ENCODE assay signal across 23 mouse cellular contexts in genomic region chr7:64568722-64569121, GRCm38 (mm10).
DNase-seq lines count a peak whose midpoint lies in the region; ATAC-seq lines count a peak whose summit lies in the region.
"Had no signal": no experiment of that assay in that cellular context is flagged by ENCODE, and none has a peak within 500 bp of the region (broad histone marks: within the 10 kb centered on the region; RNA-seq: fewer than 3 reads in every experiment).

No protein-coding gene starts in this region.

- WGBS in forebrain, embryonic 10.5 days, result 62% methylated on average over 4 of the region's 4 CpGs
- WGBS in forebrain, embryonic 11.5 days, result 78% methylated on average over 4 of the region's 4 CpGs
- WGBS in forebrain, embryonic 16.5 days, result 71% methylated on average over 4 of the region's 4 CpGs

- no peak overlapping the region for H3K9ac ChIP-seq in forebrain, embryonic 11.5 days (ENCODE audit: low read length)
- H3K9ac ChIP-seq in forebrain, embryonic 16.5 days (replicated peaks; ENCODE audit: low read depth, low read length), result no peak overlapping the region
- H3K9ac ChIP-seq: embryonic facial prominence, embryonic 13.5 days; forebrain, embryonic 15.5 days; heart, embryonic 13.5 days; hindbrain, embryonic 14.5 days; neural tube, embryonic 15.5 days had no signal

- H3K27me3 ChIP-seq in forebrain, embryonic 10.5 days (ENCODE audit: poor library complexity, severe bottlenecking), result no peaks in the 10 kb centered on the region
- H3K27me3 ChIP-seq in forebrain, embryonic 11.5 days (ENCODE audit: control insufficient read depth, insufficient read depth, low read length), result no peaks in the 10 kb centered on the region
- no peaks in the 10 kb centered on the region for H3K27me3 ChIP-seq in forebrain, embryonic 16.5 days (replicated peaks; ENCODE audit: control insufficient read depth, insufficient read depth, low read length)
- H3K27me3 ChIP-seq: embryonic facial prominence, embryonic 13.5 days; forebrain, embryonic 15.5 days; heart, embryonic 13.5 days; neural tube, embryonic 15.5 days had no signal

- no peak overlapping the region for H3K4me2 ChIP-seq in forebrain, embryonic 11.5 days (ENCODE audit: low read depth, low read length, severe bottlenecking)
- no peak overlapping the region for H3K4me2 ChIP-seq in forebrain, embryonic 16.5 days (ENCODE audit: low read length)
- H3K4me2 ChIP-seq: embryonic facial prominence, embryonic 13.5 days; forebrain, embryonic 15.5 days; heart, embryonic 13.5 days; hindbrain, embryonic 14.5 days; midbrain, embryonic 11.5 days; neural tube, embryonic 15.5 days had no signal

- H3K4me3 ChIP-seq in forebrain, embryonic 10.5 days, result no peak overlapping the region
- no peak overlapping the region for H3K4me3 ChIP-seq in forebrain, embryonic 11.5 days (ENCODE audit: low read depth, low read length)
- no peak overlapping the region for H3K4me3 ChIP-seq in forebrain, embryonic 16.5 days (replicated peaks; ENCODE audit: low read length)
- H3K4me3 ChIP-seq: embryonic facial prominence, embryonic 13.5 days; erythroblast, embryonic 14.5 days; forebrain, embryonic 15.5 days; heart, adult 2 months; heart, embryonic 13.5 days; neural tube, embryonic 15.5 days had no signal

- no peaks in the 10 kb centered on the region for H3K9me3 ChIP-seq in forebrain, embryonic 10.5 days
- H3K9me3 ChIP-seq in forebrain, embryonic 11.5 days (ENCODE audit: control insufficient read depth, low read length), result no peaks in the 10 kb centered on the region
- no peaks in the 10 kb centered on the region for H3K9me3 ChIP-seq in forebrain, embryonic 16.5 days (ENCODE audit: control insufficient read depth, low read length)
- H3K9me3 ChIP-seq: embryonic facial prominence, embryonic 13.5 days; forebrain, embryonic 15.5 days; heart, embryonic 13.5 days; neural tube, embryonic 15.5 days had no signal

- peak overlapping the region; percentile 8; the same call in 1 of the 2 replicates for H3K27ac ChIP-seq in forebrain, embryonic 10.5 days
- no peak overlapping the region for H3K27ac ChIP-seq in forebrain, embryonic 11.5 days (ENCODE audit: low read depth, low read length)
- H3K27ac ChIP-seq in forebrain, embryonic 16.5 days (ENCODE audit: low read length), result no peak overlapping the region
- H3K27ac ChIP-seq: embryonic facial prominence, embryonic 13.5 days; forebrain, embryonic 15.5 days; heart, adult 2 months; heart, embryonic 13.5 days; hindbrain, embryonic 14.5 days; kidney, postnatal 0 days; neural tube, embryonic 15.5 days had no signal

- H3K4me1 ChIP-seq in forebrain, embryonic 10.5 days, result peaks cover 20% of the 10 kb centered on the region
- H3K4me1 ChIP-seq in forebrain, embryonic 11.5 days (replicated peaks; ENCODE audit: control insufficient read depth, insufficient read depth, low read length), result no peaks in the 10 kb centered on the region
- H3K4me1 ChIP-seq in forebrain, embryonic 16.5 days (replicated peaks; ENCODE audit: control insufficient read depth, insufficient read depth, low read length), result peaks cover 9% of the 10 kb centered on the region
- H3K4me1 ChIP-seq: heart, embryonic 13.5 days had no signal

- peak; percentile 65 for ATAC-seq in cerebellum, adult (ENCODE audit: insufficient number of reproducible peaks, low FRiP score, low TSS enrichment)
- no peak for ATAC-seq in forebrain, embryonic 11.5 days (replicated peaks; ENCODE audit: low FRiP score)
- ATAC-seq in forebrain, embryonic 16.5 days, result no peak
- ATAC-seq: activated CD4-positive, CD25-positive, alpha-beta regulatory T cell, adult 4 months; forebrain, embryonic 15.5 days had no signal

- H3K36me3 ChIP-seq in forebrain, embryonic 10.5 days (replicated peaks), result no peaks in the 10 kb centered on the region
- H3K36me3 ChIP-seq in forebrain, embryonic 11.5 days (ENCODE audit: control insufficient read depth, insufficient read depth, low read length), result no peaks in the 10 kb centered on the region
- H3K36me3 ChIP-seq in forebrain, embryonic 16.5 days (ENCODE audit: control insufficient read depth, insufficient read depth), result no peaks in the 10 kb centered on the region; the same call in 1 of the 2 replicates
- H3K36me3 ChIP-seq: embryonic facial prominence, embryonic 13.5 days; forebrain, embryonic 15.5 days; heart, embryonic 13.5 days; neural tube, embryonic 15.5 days had no signal

- no peak for DNase-seq in cerebellum, postnatal 4 days (ENCODE audit: low spot score in 2 of 2)
- DNase-seq in forebrain, embryonic 10.5 days (ENCODE audit: extremely low spot score, low spot score), result no peak
- no peak for DNase-seq in forebrain, embryonic 11.5 days (ENCODE audit: low spot score)
- peak; percentile 88 for DNase-seq in brain, adult 2 months (ENCODE audit: low read depth, low spot score)
- DNase-seq in cerebellum, postnatal 25 days, result peak; percentile 58 to 64
- no peak for DNase-seq in urinary bladder, postnatal 25 days (ENCODE audit: low spot score)
- DNase-seq: adrenal gland, adult 8-10 months; gastrocnemius, postnatal 14 days; heart, adult 2 months; heart, postnatal 14 days; kidney, adult 2 months; right cerebral cortex, postnatal 14 days had no signal

Comparison
In these comparisons a context has a peak if more than half of its experiments do, and no peak if none do; other contexts are left out.
1. DNase-seq: peak in brain, adult 2 months (single experiment) and cerebellum, postnatal 25 days (2 of 2); none in cerebellum, postnatal 4 days (0 of 2), forebrain, embryonic 10.5 days (single experiment), forebrain, embryonic 11.5 days (single experiment) and urinary bladder, postnatal 25 days (single experiment).